Mouse (Mus musculus): ENCODE data around the gene Socs1.

GRCm38 (mm10) chr16:10735781-10736180 is 49.6 kb downstream of the Socs1 start:
- no peak for TF ChIP-seq CTCF (IDR thresholded peaks at IDR 0.05; ENCODE audit: low read depth, low read length)
- TF ChIP-seq POLR2A (IDR thresholded peaks at IDR 0.05; ENCODE audit: borderline replicate concordance, low read depth, low read length), result no peak
